Mouse (Mus musculus) lung, adult 2 months (tissue): ENCODE measurements at regions not wholly inside any gene's neighbourhood (a gene's known extent, or its start where the extent isn't known, plus 50 kb on each side); places are given as distances from the start of the nearest gene placed in this dataset.

Source experiments
- CTCF ChIP-seq: fragments of 200-500 bp; IDR thresholded peaks from 2 replicates; pipeline ENCODE4 v1.5.1; 2011; ENCODE audit warnings: mild to moderate bottlenecking, low read length, control low read depth; ENCODE audit not compliant: insufficient read depth
- POLR2A ChIP-seq: fragments of 200-500 bp; IDR thresholded peaks from 2 replicates; pipeline ENCODE4 v1.6.1; 2011; ENCODE audit warnings: low read depth, mild to moderate bottlenecking, control low read depth, low read length, borderline replicate concordance; ENCODE audit errors: extremely low read depth

GRCm38 (mm10) chr12:107056553-107056952, 431.9 kb upstream of the 3110018I06Rik start:
- no peak for TF ChIP-seq POLR2A
- TF ChIP-seq CTCF = no peak
